Mouse (Mus musculus) olfactory bulb, adult 2 months (tissue): ENCODE results near the gene Rpl26. TPM values are rescaled to one million over a fixed set of nuclear protein-coding genes. Genes with fewer than 3 reads are reported as not detected.
A peak's percentile ranks its signal among the peaks of the same experiment; 100 is the strongest.

Experiments
- H3K27ac ChIP-seq: fragments of 200-500 bp; 2 replicates; pipeline ENCODE4 v1.5.1; 2012; ENCODE audit warnings: low read depth, low read length; ENCODE audit not compliant: insufficient read depth
- H3K4me1 ChIP-seq: fragments of 200-500 bp; 2 replicates; pipeline ENCODE4 v1.6.1; 2012; ENCODE audit warnings: low read length; ENCODE audit not compliant: control insufficient read depth, insufficient read depth
- H3K4me3 ChIP-seq: fragments of 200-500 bp; 2 replicates; pipeline ENCODE4 v1.5.1; 2012; ENCODE audit warnings: mild to moderate bottlenecking, low read depth, low read length, moderate library complexity; ENCODE audit not compliant: insufficient read depth
- CTCF ChIP-seq: fragments of 200-500 bp; IDR thresholded peaks from 2 replicates; pipeline ENCODE4 v1.5.1; 2012; ENCODE audit warnings: low read depth, mild to moderate bottlenecking, low read length, moderate library complexity; ENCODE audit not compliant: insufficient read depth
- POLR2A ChIP-seq: fragments of 200-500 bp; IDR thresholded peaks from 2 replicates; pipeline ENCODE4 v1.6.1; 2012; ENCODE audit warnings: mild to moderate bottlenecking, low read depth, low read length, moderate library complexity; ENCODE audit not compliant: insufficient read depth
- WGBS: fragments of 180-500 bp; shearing (Covaris S2); methylation state at CpG from one replicate; pipeline ENCODE4 v1.1.7; 2018; 5-methylcytosine and 5-hydroxymethylcytosine counted together
- polyA plus RNA-seq: library from polyadenylated mRNA; stranded (reverse); fragments of >200 nt; gene quantifications from 2 replicates; pipeline ENCODE4 v1.2.4, GENCODE M21; 2012; ENCODE audit warnings: low replicate concordance; ENCODE audit not compliant: missing spikeins, insufficient read depth, insufficient read length

Gene Rpl26
- polyA plus RNA-seq: 1,027 and 1,979 TPM in 2 replicates

DNA sequence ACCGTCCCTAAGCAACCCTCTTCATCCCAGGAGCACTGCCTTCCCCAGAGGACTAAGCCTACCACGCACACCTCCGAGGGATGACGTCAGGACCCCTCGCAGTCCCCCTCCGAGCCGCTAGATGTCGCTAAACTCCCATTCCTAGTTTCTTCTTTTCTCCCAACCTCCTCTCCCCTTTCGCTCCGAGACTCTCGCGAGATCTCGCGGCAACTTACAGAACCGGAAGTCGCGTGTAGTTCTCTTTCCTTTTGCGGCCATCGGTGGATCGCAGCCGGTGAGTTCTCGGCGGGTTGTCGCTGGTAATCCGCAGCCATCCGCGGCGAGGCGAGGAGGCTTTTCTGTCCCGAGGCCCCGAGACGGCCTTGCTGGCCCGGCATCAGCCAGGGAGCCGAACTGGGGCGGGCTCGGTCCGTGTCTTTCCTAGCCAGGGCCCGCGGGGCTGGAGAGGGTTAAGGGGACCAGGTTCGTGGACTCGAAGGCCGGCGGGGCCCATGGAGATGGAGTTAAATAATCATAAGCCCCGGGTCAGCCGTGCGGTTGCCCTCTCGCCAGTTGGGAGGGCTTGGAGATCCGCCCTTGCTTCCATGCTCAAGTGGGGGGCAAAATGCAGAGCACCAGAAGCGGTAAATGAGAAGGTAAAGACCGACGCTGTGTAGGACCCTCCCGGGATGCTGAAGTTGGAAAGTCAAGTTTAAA, at the start of gene Rpl26:
Rpl26 (plus strand) TSS at position 233 of the 696 bp plus-strand sequence.
- peaks cover 5% of the 10 kb centered on the region for H3K4me1 ChIP-seq
- under 1% methylated on average over 52 of the region's 52 CpGs for WGBS
- peak within 1 kb of the TSS; percentile 93 for H3K4me3 ChIP-seq
- TF ChIP-seq POLR2A (peak; percentile 78), CTCF (peak; percentile 75)
- peak within 1 kb of the TSS; percentile 43 for H3K27ac ChIP-seq

DNA sequence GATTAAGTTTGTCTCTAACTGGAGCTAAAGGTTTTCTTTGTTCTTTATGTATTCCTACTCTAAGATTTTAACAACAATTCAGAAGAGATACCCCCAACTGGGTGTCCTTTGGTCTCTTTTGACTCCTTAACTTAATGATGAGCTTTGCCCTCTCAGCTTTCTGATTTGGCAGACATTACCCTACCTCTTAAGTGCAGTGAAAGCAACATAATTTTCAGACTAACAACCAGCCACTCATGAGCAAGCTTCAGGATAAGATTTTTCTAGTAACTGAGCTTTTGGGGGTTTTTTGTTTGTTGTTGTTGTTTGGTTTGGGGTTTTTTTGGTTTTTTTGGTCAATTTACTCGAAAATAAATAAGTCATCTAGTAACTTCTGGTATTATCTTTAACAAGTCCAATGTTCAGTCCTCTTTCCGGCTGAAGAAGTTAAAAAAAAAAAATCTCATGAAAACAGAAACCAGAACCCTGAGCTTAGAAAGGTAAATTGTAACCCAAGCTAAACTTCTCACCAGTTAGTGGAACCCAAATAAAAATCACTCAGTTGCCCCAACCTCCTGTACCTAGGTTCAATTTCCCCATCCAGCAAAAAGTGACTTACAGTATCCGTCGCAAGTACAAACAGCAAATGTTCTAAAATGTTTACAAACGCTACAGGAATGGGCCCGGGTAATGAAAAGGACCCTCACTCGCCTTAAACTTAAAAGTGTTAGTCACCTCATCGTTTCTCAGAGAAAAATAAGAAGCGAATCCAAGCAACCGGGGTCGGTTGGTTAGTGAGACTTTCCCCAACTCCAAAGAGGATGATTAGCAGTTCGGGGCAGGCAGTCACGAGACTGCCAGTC, 49.5 kb upstream of the Rpl26 start:
- TF ChIP-seq POLR2A (no peak), CTCF (no peak)
- peak overlapping the region; percentile 79 for H3K4me3 ChIP-seq
- peak overlapping the region; percentile 85 for H3K27ac ChIP-seq
- 1% methylated on average over 13 of the region's 13 CpGs for WGBS
- H3K4me1 ChIP-seq: no peaks in the 10 kb centered on the region

DNA sequence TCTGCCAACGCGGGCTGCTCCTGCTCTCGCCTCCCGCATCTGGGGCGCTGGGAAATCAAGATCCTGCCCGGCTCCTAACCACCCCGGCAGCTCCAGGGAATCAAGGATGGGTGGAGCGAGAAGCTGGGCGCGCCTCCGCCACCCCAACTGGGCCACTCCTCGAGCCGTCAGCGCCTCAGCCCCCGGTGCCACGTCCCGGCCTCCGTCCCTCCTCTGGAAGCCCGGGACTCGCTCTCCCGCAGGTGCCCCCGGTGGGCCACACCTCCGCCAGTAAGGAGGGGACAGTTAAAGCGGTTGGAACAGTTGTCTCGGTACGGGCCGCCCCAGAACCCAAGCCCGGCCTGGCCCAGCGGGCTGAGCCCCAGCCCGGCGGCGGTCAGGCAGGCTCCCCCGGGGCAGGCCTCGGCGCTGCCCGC, 48.9 kb upstream of the Rpl26 start:
- under 1% methylated on average over 36 of the region's 36 CpGs for WGBS
- Histone ChIP-seq H3K4me1 (no peaks in the 10 kb centered on the region), H3K27ac (peak overlapping the region; percentile 85), H3K4me3 (peak overlapping the region; percentile 79)
- TF ChIP-seq POLR2A (no peak), CTCF (no peak)

DNA sequence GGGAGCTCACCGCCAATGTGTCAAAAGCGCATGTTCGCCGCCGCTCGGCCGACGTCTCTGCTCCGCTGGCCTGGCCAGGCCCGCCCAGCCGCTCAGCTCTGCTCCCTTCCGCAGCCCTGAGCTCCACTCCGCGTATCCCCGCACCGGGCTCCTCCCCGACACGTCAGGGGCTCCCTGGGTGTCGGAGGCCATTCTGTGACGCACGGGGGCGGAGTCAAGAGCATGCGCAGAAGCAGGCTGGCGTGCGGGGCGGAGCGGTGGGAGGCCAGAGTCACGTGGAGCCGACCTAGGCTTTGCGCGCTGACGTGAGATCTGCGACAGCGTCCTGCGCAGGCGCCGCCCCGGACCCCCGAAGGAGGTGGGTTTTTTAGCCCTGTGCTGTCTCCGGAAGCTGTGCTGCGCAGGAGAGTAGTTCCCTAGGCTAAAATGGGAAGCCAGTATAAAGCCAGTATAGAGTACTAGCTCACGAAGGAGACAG, 48.4 kb upstream of the Rpl26 start:
- WGBS: under 1% methylated on average over 42 of the region's 42 CpGs
- peak; percentile 98 for TF ChIP-seq POLR2A
- no peak for TF ChIP-seq CTCF
- Histone ChIP-seq H3K4me3 (peak overlapping the region; percentile 79), H3K4me1 (no peaks in the 10 kb centered on the region), H3K27ac (peak overlapping the region; percentile 85)

DNA sequence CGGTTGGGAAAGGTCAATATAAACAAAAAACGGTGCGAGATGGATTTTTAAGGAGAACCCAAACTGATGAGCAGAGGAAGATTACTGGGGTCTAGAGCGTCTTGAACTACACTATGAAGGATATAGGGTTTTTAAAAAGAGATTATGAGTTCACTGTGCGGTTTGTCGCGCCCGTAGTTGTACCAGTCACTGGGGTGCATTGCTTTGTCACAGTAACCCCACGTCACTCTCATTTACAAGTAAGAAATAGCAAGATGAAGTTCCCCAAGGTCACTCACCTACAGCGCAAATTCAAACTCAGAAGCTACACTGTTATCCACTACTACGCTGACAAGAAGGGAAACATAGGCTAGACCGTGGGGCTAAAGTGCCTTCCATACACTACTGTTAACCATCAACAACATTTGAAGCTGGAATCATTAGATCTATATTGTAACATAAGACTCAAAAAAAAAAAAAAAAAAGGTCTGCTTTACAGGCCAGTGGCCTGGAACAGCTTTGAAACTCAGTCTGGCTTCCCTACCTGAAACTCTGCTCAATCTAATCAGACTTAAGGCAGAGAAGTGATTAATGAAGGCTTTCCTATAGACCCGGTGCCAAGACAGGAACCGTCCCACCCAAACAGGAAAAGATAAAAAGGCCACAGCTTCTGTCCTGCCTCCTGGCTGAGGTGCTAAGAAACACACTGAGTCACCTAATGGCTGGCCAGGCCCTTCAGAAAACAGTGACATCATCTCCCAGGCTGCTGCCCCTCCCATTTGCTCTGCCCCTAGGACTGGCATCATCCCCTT, 47.6 kb upstream of the Rpl26 start:
- H3K27ac ChIP-seq: no peak overlapping the region
- no peaks in the 10 kb centered on the region for H3K4me1 ChIP-seq
- WGBS: 41% methylated on average over 14 of the region's 14 CpGs
- no peak for TF ChIP-seq CTCF
- no peak overlapping the region for H3K4me3 ChIP-seq

DNA sequence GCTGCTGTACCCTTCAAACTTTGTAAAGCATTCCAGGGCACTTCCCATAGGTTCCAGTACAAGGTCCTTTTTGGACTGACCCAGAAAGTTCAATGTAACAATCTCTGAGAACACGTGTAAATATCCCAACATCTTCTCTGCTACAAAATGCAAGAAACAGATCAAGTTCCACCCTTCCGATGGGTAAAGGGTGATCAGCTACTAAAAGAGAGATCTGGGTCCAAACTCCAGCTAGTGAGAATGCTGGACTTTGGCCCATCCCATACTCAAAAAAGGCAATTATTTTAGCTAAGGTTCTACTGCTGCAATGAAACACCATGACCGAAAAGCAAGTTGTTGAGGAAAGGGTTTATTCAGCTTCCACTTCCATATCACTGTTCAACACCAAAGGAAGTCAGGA, 46.8 kb upstream of the Rpl26 start:
- TF ChIP-seq CTCF: no peak
- TF ChIP-seq POLR2A: no peak
- 94% methylated on average over 3 of the region's 3 CpGs for WGBS
- Histone ChIP-seq H3K4me3 (no peak overlapping the region), H3K27ac (no peak overlapping the region), H3K4me1 (no peaks in the 10 kb centered on the region)

DNA sequence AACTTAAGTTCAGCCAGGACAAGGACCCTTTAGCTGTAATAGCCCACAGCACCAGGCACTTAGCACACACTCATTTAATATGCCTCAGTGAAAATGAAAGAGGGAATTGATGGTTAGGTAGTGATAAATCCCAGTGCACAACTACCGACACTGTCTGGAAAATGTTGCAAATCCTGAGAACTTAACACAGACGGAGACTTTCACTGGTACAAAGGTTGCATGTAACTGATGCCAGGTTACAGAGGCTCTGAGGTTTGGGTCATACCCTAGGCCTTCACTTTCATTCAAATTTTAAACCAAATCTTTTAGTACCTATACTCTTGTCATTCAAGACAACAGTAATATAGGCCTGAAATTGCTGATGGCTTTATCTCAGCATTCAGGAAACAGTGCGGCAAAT, 44.1 kb upstream of the Rpl26 start:
- Histone ChIP-seq H3K4me3 (no peak overlapping the region), H3K27ac (no peak overlapping the region), H3K4me1 (no peaks in the 10 kb centered on the region)
- TF ChIP-seq POLR2A (no peak), CTCF (no peak)
- 89% methylated on average over 3 of the region's 3 CpGs for WGBS

DNA sequence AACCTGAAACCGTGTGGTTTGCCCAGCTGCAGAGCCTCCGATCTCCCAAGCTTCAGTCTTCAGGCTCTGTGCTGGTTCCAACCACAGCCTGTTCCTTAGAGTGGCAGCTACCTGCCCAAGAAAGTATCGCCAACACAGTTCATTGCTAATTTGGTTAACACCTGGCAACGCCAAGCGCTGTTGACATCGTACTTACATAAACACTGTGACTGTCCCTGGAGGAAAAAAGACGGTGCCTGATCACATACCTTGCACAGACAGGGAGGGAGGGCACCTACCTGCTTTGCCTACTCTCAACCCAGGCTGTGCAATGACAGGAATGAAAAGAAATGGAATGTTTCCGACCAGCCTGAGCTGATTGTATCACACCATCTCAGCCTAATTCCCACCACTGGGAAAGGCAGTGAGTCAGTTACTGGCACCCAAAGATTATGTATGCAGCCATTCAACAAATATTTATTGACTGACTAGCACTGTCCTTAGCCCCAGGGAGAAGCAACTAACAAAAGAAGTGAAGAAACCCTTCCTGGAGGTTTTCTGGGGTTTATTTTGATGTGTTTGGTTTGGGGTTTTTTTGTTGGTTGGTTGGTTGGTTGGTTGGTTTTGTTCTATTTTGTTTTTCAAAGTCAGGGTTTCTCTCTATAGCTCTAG, 41.3 kb upstream of the Rpl26 start:
- 74% methylated on average over 8 of the region's 8 CpGs for WGBS
- Histone ChIP-seq H3K4me3 (no peak overlapping the region), H3K27ac (no peak overlapping the region), H3K4me1 (no peaks in the 10 kb centered on the region)
- TF ChIP-seq CTCF (no peak), POLR2A (no peak)
